Mouse (Mus musculus): Measurements from ENCODE around the gene Gm614.

Gm614 gene

GRCm38 (mm10) chrX:101263892-101264291 is at the start of gene Gm614:
TSS of gene Gm614 (minus strand) at chrX:101263992.
- DNase-seq (ENCODE audit: low spot score in 2 of 2), result no peak

- no peak for DNase-seq (ENCODE audit: low spot score in 2 of 2)
Observed at GRCm38 (mm10) chrX:101309299-101309698, 45.5 kb upstream of the Gm614 start.

- no peak for DNase-seq (ENCODE audit: low spot score in 2 of 2)
Observed at GRCm38 (mm10) chrX:101304646-101305045, 40.9 kb upstream of the Gm614 start.

GRCm38 (mm10) chrX:101301654-101302053 is 37.9 kb upstream of the Gm614 start:
- DNase-seq (ENCODE audit: low spot score in 2 of 2), result no peak

- no peak for DNase-seq (ENCODE audit: low spot score in 2 of 2)
Observed at GRCm38 (mm10) chrX:101300427-101301030, 36.7 kb upstream of the Gm614 start.

- DNase-seq (ENCODE audit: low spot score in 2 of 2), result peak in 1 of 2 experiments; percentile 34
Observed at GRCm38 (mm10) chrX:101299473-101300426, 36.0 kb upstream of the Gm614 start.

- DNase-seq (ENCODE audit: low spot score in 2 of 2), result peak; percentile 31 to 58
Observed at GRCm38 (mm10) chrX:101299055-101299454, 35.3 kb upstream of the Gm614 start, which contains the start of gene Nlgn3. TSS of gene Nlgn3 (plus strand) at chrX:101299168.

- no peak for DNase-seq (ENCODE audit: low spot score in 2 of 2)
Observed at GRCm38 (mm10) chrX:101290111-101290510, 26.3 kb upstream of the Gm614 start.

- no peak for DNase-seq (ENCODE audit: low spot score in 2 of 2)
Observed at GRCm38 (mm10) chrX:101289037-101289436, 25.2 kb upstream of the Gm614 start.

- DNase-seq (ENCODE audit: low spot score in 2 of 2), result no peak
Observed at GRCm38 (mm10) chrX:101288432-101288831, 24.6 kb upstream of the Gm614 start.

- no peak for DNase-seq (ENCODE audit: low spot score in 2 of 2)
Observed at GRCm38 (mm10) chrX:101287543-101287942, 23.8 kb upstream of the Gm614 start.

- no peak for DNase-seq (ENCODE audit: low spot score in 2 of 2)
Observed at GRCm38 (mm10) chrX:101285953-101286670, 22.3 kb upstream of the Gm614 start.

- peak; percentile 32 to 54 for DNase-seq (ENCODE audit: low spot score in 2 of 2)
Observed at GRCm38 (mm10) chrX:101285534-101285933, 21.7 kb upstream of the Gm614 start.

GRCm38 (mm10) chrX:101282813-101283212 is 19.0 kb upstream of the Gm614 start:
- DNase-seq (ENCODE audit: low spot score in 2 of 2), result no peak

GRCm38 (mm10) chrX:101273875-101274738 is 10.3 kb upstream of the Gm614 start, which contains the start of gene Med12:
TSS of gene Med12 (plus strand) at chrX:101274030.
- peak; percentile 61 to 81 for DNase-seq (ENCODE audit: low spot score in 2 of 2)

- no peak for DNase-seq (ENCODE audit: low spot score in 2 of 2)
Observed at GRCm38 (mm10) chrX:101273410-101273809, 9.6 kb upstream of the Gm614 start.

- no peak for DNase-seq (ENCODE audit: low spot score in 2 of 2)
Observed at GRCm38 (mm10) chrX:101268755-101269124, 4.9 kb upstream of the Gm614 start, which contains the start of gene Gm20489. TSS of gene Gm20489 (minus strand) at chrX:101269023.

GRCm38 (mm10) chrX:101268025-101268754 is 4.4 kb upstream of the Gm614 start, which contains the start of gene Il2rg:
TSS of gene Il2rg (minus strand) at chrX:101268255.
- no peak for DNase-seq (ENCODE audit: low spot score in 2 of 2)

- DNase-seq (ENCODE audit: low spot score in 2 of 2), result no peak
Observed at GRCm38 (mm10) chrX:101266631-101267030, 2.8 kb upstream of the Gm614 start.

Measured in cerebellum, postnatal 4 days (tissue).